Mouse (Mus musculus) stomach, postnatal 0 days (tissue): ENCODE data around the gene Pafah1b2.

Experiments used
- CTCF ChIP-seq: IDR thresholded peaks from 2 replicates; pipeline ENCODE4 v1.5.1; 2016; ENCODE audit warnings: antibody characterized with exemption, low read depth, mild to moderate bottlenecking, moderate library complexity
- EP300 ChIP-seq: optimal IDR thresholded peaks from 2 replicates; pipeline ENCODE3; 2016; ENCODE audit warnings: antibody characterized with exemption

GRCm38 (mm10) chr9:45931958-45932357 lies 80.5 kb downstream of the Pafah1b2 start:
- TF ChIP-seq CTCF (no peak), EP300 (no peak)
